Mouse (Mus musculus): ENCODE measurements around the gene Xlr5a. TPM values are rescaled to one million over a fixed set of nuclear protein-coding genes. Genes with fewer than 3 reads are reported as not detected.
A peak's percentile ranks its signal among the peaks of the same experiment; 100 is the strongest.
"Not testable (repeated sequence)": the region's sequence is repeated elsewhere in the genome, so short reads cannot be mapped to it uniquely, and the experiment has no call there.

Xlr5a gene
- total RNA-seq, 2 experiments from 2014 or later = not detected

GRCm38 (mm10) chrX:73148496-73148895 lies 144.3 kb downstream of the Xlr5a start, which contains the start of gene Xlr5b:
Gene Xlr5b (plus strand): TSS chrX:73148796.
- DNase-seq (ENCODE audit: low spot score in 2 of 2) = not testable (repeated sequence)

GRCm38 (mm10) chrX:73143218-73143618 lies 149.6 kb downstream of the Xlr5a start:
- not testable (repeated sequence) for DNase-seq (ENCODE audit: low spot score in 2 of 2)

- not testable (repeated sequence) for DNase-seq (ENCODE audit: low spot score in 2 of 2)
Measured at GRCm38 (mm10) chrX:73122859-73123829, 169.6 kb downstream of the Xlr5a start.

- not testable (repeated sequence) for DNase-seq (ENCODE audit: low spot score in 2 of 2)
Measured at GRCm38 (mm10) chrX:73116747-73117146, 176.0 kb downstream of the Xlr5a start, which contains the start of gene Gm14685. Gene Gm14685 (plus strand): TSS chrX:73117047.

- DNase-seq (ENCODE audit: low spot score in 2 of 2) = not testable (repeated sequence)
Measured at GRCm38 (mm10) chrX:73096941-73097508, 195.8 kb downstream of the Xlr5a start, which contains the start of gene Xlr3a. Gene Xlr3a (minus strand): TSS chrX:73097095.

GRCm38 (mm10) chrX:73082267-73083055 lies 210.3 kb downstream of the Xlr5a start, which contains the start of gene Xlr4a:
Gene Xlr4a (minus strand): TSS chrX:73082478.
- not testable (repeated sequence) for DNase-seq (ENCODE audit: low spot score in 2 of 2)

GRCm38 (mm10) chrX:73066765-73067312 lies 225.9 kb downstream of the Xlr5a start:
- DNase-seq (ENCODE audit: low spot score in 2 of 2) = not testable (repeated sequence)

- no peak for DNase-seq (ENCODE audit: low spot score in 2 of 2)
Measured at GRCm38 (mm10) chrX:73064415-73064793, 228.4 kb downstream of the Xlr5a start, which contains the start of gene Pnma3. Gene Pnma3 (plus strand): TSS chrX:73064787.

GRCm38 (mm10) chrX:73063512-73064414 lies 229.0 kb downstream of the Xlr5a start:
- peak; percentile 29 to 40 for DNase-seq (ENCODE audit: low spot score in 2 of 2)

- DNase-seq (ENCODE audit: low spot score in 2 of 2) = no peak
Measured at GRCm38 (mm10) chrX:73062323-73062722, 230.5 kb downstream of the Xlr5a start.

GRCm38 (mm10) chrX:73061528-73061927 lies 231.2 kb downstream of the Xlr5a start:
- DNase-seq (ENCODE audit: low spot score in 2 of 2) = no peak

Other genes with a start within 250 kb of the Xlr5a start
- 10 to 100 TPM; 18.8 to 28.4 TPM for gene Pnma3, start 228.2 kb downstream of the Xlr5a start, total RNA-seq (2021)
- 1 to 10 TPM in 1 of 2 experiments, not detected in 1; 1.2 TPM for gene Xlr4a, start 210.5 kb downstream of the Xlr5a start, total RNA-seq (2021)
- gene Xlr3a, start 195.9 kb downstream of the Xlr5a start, total RNA-seq (2021) = 1 to 10 TPM in 1 of 2 experiments, not detected in 1; 4.9 TPM
- 1 to 10 TPM; 1.9 to 5.2 TPM for gene Gm14685, start 175.9 kb downstream of the Xlr5a start, total RNA-seq (2021)
- not detected for gene Xlr5b, start 144.2 kb downstream of the Xlr5a start, total RNA-seq (2021)
- 1 to 10 TPM in 1 of 2 experiments, not detected in 1; 1.9 TPM for gene DXBay18, start 143.5 kb downstream of the Xlr5a start, total RNA-seq (2021)
- not detected for gene Spin2d, start 116.0 kb downstream of the Xlr5a start, total RNA-seq (2021)
- gene Xlr3b, start 100.8 kb downstream of the Xlr5a start, total RNA-seq (2021) = 10 to 100 TPM in 1 of 2 experiments, 1 to 10 TPM in 1; 1.4 to 14.4 TPM
- 1 to 10 TPM in 1 of 2 experiments, not detected in 1; 1.6 TPM for gene Xlr4b, start 78.6 kb downstream of the Xlr5a start, total RNA-seq (2021)
- gene F8a, start 64.7 kb downstream of the Xlr5a start, total RNA-seq (2021) = 10 to 100 TPM; 16.3 to 16.7 TPM
- gene Xlr4c, start 49.8 kb downstream of the Xlr5a start, total RNA-seq (2021) = 1 to 10 TPM in 1 of 2 experiments, not detected in 1; 1.7 TPM
- gene Xlr3c, start 27.6 kb downstream of the Xlr5a start, total RNA-seq (2021) = not detected
- not detected for gene Xlr5c, start within 50 bp of the Xlr5a start, total RNA-seq (2021)
- gene Gm45015, start 43.9 kb upstream of the Xlr5a start, total RNA-seq (2021) = not detected
- 10 to 100 TPM; 11.1 to 11.7 TPM for gene Zfp275, start 49.6 kb upstream of the Xlr5a start, total RNA-seq (2021)
- not detected for gene Gm18336, start 105.8 kb upstream of the Xlr5a start, total RNA-seq (2021)
- gene Zfp92, start 118.1 kb upstream of the Xlr5a start, total RNA-seq (2021) = 1 to 10 TPM; 2.1 to 3.0 TPM
- gene Trex2, start 142.4 kb upstream of the Xlr5a start, total RNA-seq (2021) = not detected
- 10 to 100 TPM; 10.5 to 11.3 TPM for gene Haus7, start 166.1 kb upstream of the Xlr5a start, total RNA-seq (2021)
- gene Bgn, start 190.6 kb upstream of the Xlr5a start, total RNA-seq (2021) = 10 to 100 TPM; 26.1 to 34.2 TPM
- 100 to 1,000 TPM; 134 to 136 TPM for gene Atp2b3, start 210.1 kb upstream of the Xlr5a start, total RNA-seq (2021)